26 mouse cellular contexts compared by ENCODE assay signal in the genomic region with DNA sequence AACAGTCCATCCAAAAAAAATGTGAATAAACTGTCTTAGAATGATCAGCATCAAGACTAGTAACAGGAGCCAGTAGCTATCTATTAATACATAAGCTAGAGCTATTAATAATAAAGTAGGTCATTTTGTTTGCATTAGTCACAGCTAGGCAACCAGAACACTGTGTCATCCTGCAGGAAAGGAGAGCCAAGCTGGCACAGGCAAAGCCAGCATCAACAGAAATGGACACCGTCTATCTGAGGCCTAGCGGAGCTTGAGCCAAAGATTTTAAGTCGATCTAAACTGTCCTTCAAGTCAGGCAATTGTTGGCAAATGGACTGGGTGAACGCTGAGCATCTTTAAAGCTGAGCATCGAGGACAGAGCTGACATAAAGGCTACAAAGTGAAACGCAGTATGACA. TPM values are rescaled to one million over a fixed set of nuclear protein-coding genes. Genes with fewer than 3 reads are reported as not detected.
DNase-seq lines count a peak whose midpoint lies in the region; ATAC-seq lines count a peak whose summit lies in the region.
"Had no signal": no experiment of that assay in that cellular context is flagged by ENCODE, and none has a peak within 500 bp of the region (broad histone marks: within the 10 kb centered on the region; RNA-seq: fewer than 3 reads in every experiment).

No protein-coding gene starts in this region.

- peak; percentile 15 for DNase-seq in adrenal gland, postnatal 25 days
- no peak for DNase-seq in adrenal gland, adult 8-10 months
- DNase-seq in heart, adult 18-20 months: peak; percentile 43 to 47
- peak; percentile 11 for DNase-seq in cerebellum, adult 9-11 months
- DNase-seq in gastrocnemius, postnatal 14 days: peak; percentile 49
- no peak for DNase-seq in right cerebral cortex, postnatal 36 days (ENCODE audit: low spot score in 2 of 2)
- no peak for DNase-seq in ovary, postnatal 36 days (ENCODE audit: low spot score)
- DNase-seq: kidney, adult 9 months; kidney, postnatal 25 days; right cerebral cortex, postnatal 25 days had no signal

- WGBS in heart, embryonic 11.5 days (ENCODE audit: insufficient replicate concordance): 88% methylated on average over 6 of the region's 6 CpGs

- H3K27me3 ChIP-seq in heart, embryonic 11.5 days (ENCODE audit: control insufficient read depth, insufficient read depth, low read length): no peaks in the 10 kb centered on the region
- H3K27me3 ChIP-seq: embryonic facial prominence, embryonic 13.5 days had no signal

- no peak overlapping the region for H3K9ac ChIP-seq in heart, embryonic 11.5 days (ENCODE audit: low read depth, low read length)
- H3K9ac ChIP-seq: embryonic facial prominence, embryonic 13.5 days; hindbrain, embryonic 14.5 days had no signal

- no peak overlapping the region for H3K27ac ChIP-seq in heart, embryonic 11.5 days (ENCODE audit: low read depth, low read length)
- H3K27ac ChIP-seq: embryonic facial prominence, embryonic 13.5 days; heart, embryonic 10.5 days; hindbrain, embryonic 14.5 days; stomach, postnatal 0 days had no signal

- no peaks in the 10 kb centered on the region for H3K36me3 ChIP-seq in heart, embryonic 11.5 days (ENCODE audit: control insufficient read depth, insufficient read depth, low read length)
- H3K36me3 ChIP-seq: embryonic facial prominence, embryonic 13.5 days; G1E; heart, embryonic 10.5 days had no signal

- H3K4me1 ChIP-seq in heart, embryonic 11.5 days (ENCODE audit: control insufficient read depth, insufficient read depth, low read length): no peaks in the 10 kb centered on the region
- H3K4me1 ChIP-seq: embryonic facial prominence, embryonic 13.5 days; heart, embryonic 10.5 days had no signal

- no peaks in the 10 kb centered on the region for H3K9me3 ChIP-seq in heart, embryonic 11.5 days (replicated peaks; ENCODE audit: control insufficient read depth, low read length)
- H3K9me3 ChIP-seq: embryonic facial prominence, embryonic 13.5 days; G1E; heart, embryonic 10.5 days had no signal

- H3K4me3 ChIP-seq in heart, embryonic 11.5 days (ENCODE audit: low read depth, low read length): no peak overlapping the region
- H3K4me3 ChIP-seq: embryonic facial prominence, embryonic 13.5 days; heart, embryonic 10.5 days had no signal

- intact Hi-C loops in gastrocnemius, postnatal 14 days (cut with DNase I; ENCODE audit: low total_unique reads): no loop called here

- H3K4me2 ChIP-seq in heart, embryonic 11.5 days: no peak overlapping the region
- H3K4me2 ChIP-seq: embryonic facial prominence, embryonic 13.5 days; hindbrain, embryonic 14.5 days; liver, embryonic 11.5 days had no signal

- ATAC-seq in heart, embryonic 11.5 days (replicated peaks; ENCODE audit: insufficient number of reproducible peaks, low FRiP score, low TSS enrichment): no peak
- ATAC-seq: forebrain, embryonic 14.5 days had no signal

RNA-seq across cellular contexts. Expression of gene Gm813, which starts 15.9 kb away (rescaled TPM):
- not detected in 2 replicates for total RNA-seq in adrenal gland, postnatal 25 days (2021)
- total RNA-seq in adrenal gland, adult 8-10 months (2022): not detected
- not detected for total RNA-seq in heart, adult 18-20 months (2021)
- polyA plus RNA-seq in heart, embryonic 11.5 days (2014; fragmentation: Nextera tagmentation; extraction: Ambion mirVana): not detected in 2 replicates
- not detected for total RNA-seq in gastrocnemius, postnatal 14 days (2021)
- total RNA-seq: heart, postnatal 25 days; layer of hippocampus, adult 8-10 months; left cerebral cortex, adult 18-20 months; megakaryocyte-erythroid progenitor cell, adult 5-6 weeks; midbrain, postnatal 0 days; neutrophil, adult 5-6 weeks had no signal
- polyA plus RNA-seq: embryonic facial prominence, embryonic 13.5 days; forebrain, embryonic 14.5 days; G1E; heart, embryonic 10.5 days; hindbrain, embryonic 14.5 days; intestine, embryonic 14.5 days; limb, embryonic 11.5 days; liver, embryonic 11.5 days; midbrain, postnatal 0 days; stomach, postnatal 0 days had no signal

RNA-seq across cellular contexts. Expression of gene E330017A01Rik, which starts 37.7 kb away (rescaled TPM):
- total RNA-seq in adrenal gland, postnatal 25 days (2021): not detected in 2 replicates
- total RNA-seq in adrenal gland, adult 8-10 months (2022): not detected
- not detected for total RNA-seq in heart, adult 18-20 months (2021)
- polyA plus RNA-seq in heart, embryonic 11.5 days (2014; fragmentation: Nextera tagmentation; extraction: Ambion mirVana): not detected in 2 replicates
- not detected for total RNA-seq in gastrocnemius, postnatal 14 days (2021)
- total RNA-seq: heart, postnatal 25 days; layer of hippocampus, adult 8-10 months; left cerebral cortex, adult 18-20 months; megakaryocyte-erythroid progenitor cell, adult 5-6 weeks; midbrain, postnatal 0 days; neutrophil, adult 5-6 weeks had no signal
- polyA plus RNA-seq: embryonic facial prominence, embryonic 13.5 days; forebrain, embryonic 14.5 days; G1E; heart, embryonic 10.5 days; hindbrain, embryonic 14.5 days; intestine, embryonic 14.5 days; limb, embryonic 11.5 days; liver, embryonic 11.5 days; stomach, postnatal 0 days had no signal

Comparison
In these comparisons a context has a peak if more than half of its experiments do, and no peak if none do; other contexts are left out.
1. DNase-seq: peak in adrenal gland, postnatal 25 days (single experiment), heart, adult 18-20 months (2 of 2), cerebellum, adult 9-11 months (single experiment) and gastrocnemius, postnatal 14 days (single experiment); none in adrenal gland, adult 8-10 months (single experiment), right cerebral cortex, postnatal 36 days (0 of 2) and ovary, postnatal 36 days (single experiment).